Comparison of ENCODE assay signal across 11 mouse cellular contexts in the genomic region with DNA sequence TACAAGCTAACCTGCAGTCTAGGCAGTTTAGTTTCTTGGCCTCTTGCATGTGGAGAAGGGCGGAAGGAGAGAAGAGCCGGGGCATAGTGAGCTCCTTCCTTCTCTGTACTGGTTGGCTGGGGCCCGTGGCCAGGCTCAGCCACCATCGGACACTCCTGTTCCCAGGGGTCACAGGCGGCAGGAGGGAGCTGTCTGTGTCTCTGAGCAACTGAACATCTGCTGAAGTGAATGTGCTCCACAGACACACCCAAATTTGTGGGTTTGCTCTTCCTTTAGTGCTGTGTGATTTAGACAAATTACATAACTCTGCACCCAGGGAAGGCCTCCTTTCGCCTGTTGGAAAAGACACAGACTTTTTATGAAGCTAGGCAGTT.
DNase-seq lines count a peak whose midpoint lies in the region; ATAC-seq lines count a peak whose summit lies in the region.
"Had no signal": no experiment of that assay in that cellular context is flagged by ENCODE, and none has a peak within 500 bp of the region (broad histone marks: within the 10 kb centered on the region; RNA-seq: fewer than 3 reads in every experiment).

No protein-coding gene starts in this region.

- DNase-seq in forebrain, embryonic 10.5 days (ENCODE audit: extremely low spot score, low spot score): no peak
- DNase-seq in midbrain, embryonic 10.5 days (ENCODE audit: low spot score): no peak
- DNase-seq in midbrain, embryonic 14.5 days: no peak
- DNase-seq in gastrocnemius, postnatal 36 days: peak; percentile 60 to 74
- DNase-seq in skeletal muscle tissue, adult 2 months (ENCODE audit: low read depth, low spot score): peak; percentile 87
- no peak for DNase-seq in cerebellum, postnatal 10 days
- DNase-seq: kidney, adult 9 months; layer of hippocampus, postnatal 36 days had no signal

- intact Hi-C loops in gastrocnemius, postnatal 36 days (cut with DNase I): no loop called here

- H3K9me3 ChIP-seq in forebrain, embryonic 10.5 days: peaks cover 17% of the 10 kb centered on the region
- H3K9me3 ChIP-seq in forebrain, embryonic 13.5 days (replicated peaks): 0 out of 2 replicates have a peak, but pooled peaks cover 3% of the 10 kb centered on the region
- peaks cover 16% of the 10 kb centered on the region for H3K9me3 ChIP-seq in midbrain, embryonic 10.5 days (replicated peaks)
- H3K9me3 ChIP-seq in midbrain, embryonic 14.5 days (ENCODE audit: control insufficient read depth, low read length): no peaks in the 10 kb centered on the region
- no peaks in the 10 kb centered on the region for H3K9me3 ChIP-seq in midbrain, embryonic 15.5 days

- no peak for ATAC-seq in forebrain, embryonic 13.5 days
- ATAC-seq in midbrain, embryonic 14.5 days (ENCODE audit: low FRiP score, low TSS enrichment): no peak
- no peak for ATAC-seq in midbrain, embryonic 15.5 days (replicated peaks)

- 75% methylated on average over 6 of the region's 6 CpGs for WGBS in forebrain, embryonic 10.5 days
- 88% methylated on average over 6 of the region's 6 CpGs for WGBS in forebrain, embryonic 13.5 days
- 71% methylated on average over 6 of the region's 6 CpGs for WGBS in midbrain, embryonic 10.5 days
- 79% methylated on average over 6 of the region's 6 CpGs for WGBS in midbrain, embryonic 14.5 days
- 70% methylated on average over 6 of the region's 6 CpGs for WGBS in midbrain, embryonic 15.5 days

- no peaks in the 10 kb centered on the region for H3K27me3 ChIP-seq in forebrain, embryonic 10.5 days (ENCODE audit: poor library complexity, severe bottlenecking)
- H3K27me3 ChIP-seq in forebrain, embryonic 13.5 days: no peaks in the 10 kb centered on the region
- no peaks in the 10 kb centered on the region for H3K27me3 ChIP-seq in midbrain, embryonic 10.5 days (ENCODE audit: low read depth, poor library complexity, severe bottlenecking)
- H3K27me3 ChIP-seq in midbrain, embryonic 14.5 days (ENCODE audit: control insufficient read depth, insufficient read depth, low read length): no peaks in the 10 kb centered on the region
- H3K27me3 ChIP-seq in midbrain, embryonic 15.5 days (replicated peaks): no peaks in the 10 kb centered on the region
- H3K27me3 ChIP-seq: megakaryocyte, embryonic 14.5 days had no signal

- H3K4me3 ChIP-seq in forebrain, embryonic 10.5 days: no peak overlapping the region
- H3K4me3 ChIP-seq in forebrain, embryonic 13.5 days: no peak overlapping the region
- H3K4me3 ChIP-seq in midbrain, embryonic 10.5 days: no peak overlapping the region
- no peak overlapping the region for H3K4me3 ChIP-seq in midbrain, embryonic 14.5 days (replicated peaks; ENCODE audit: low read depth, low read length)
- H3K4me3 ChIP-seq in midbrain, embryonic 15.5 days: no peak overlapping the region
- H3K4me3 ChIP-seq: megakaryocyte, embryonic 14.5 days had no signal

- no peak overlapping the region for H3K9ac ChIP-seq in forebrain, embryonic 13.5 days
- H3K9ac ChIP-seq in midbrain, embryonic 14.5 days (replicated peaks; ENCODE audit: low read length): no peak overlapping the region
- H3K9ac ChIP-seq in midbrain, embryonic 15.5 days: no peak overlapping the region

- H3K27ac ChIP-seq in forebrain, embryonic 10.5 days: peak overlapping the region; percentile 72
- H3K27ac ChIP-seq in forebrain, embryonic 13.5 days: no peak overlapping the region
- peak overlapping the region; percentile 64 for H3K27ac ChIP-seq in midbrain, embryonic 10.5 days (replicated peaks)
- no peak overlapping the region for H3K27ac ChIP-seq in midbrain, embryonic 14.5 days (replicated peaks; ENCODE audit: low read depth, low read length)
- no peak overlapping the region for H3K27ac ChIP-seq in midbrain, embryonic 15.5 days

- H3K4me2 ChIP-seq in forebrain, embryonic 13.5 days: no peak overlapping the region
- H3K4me2 ChIP-seq in midbrain, embryonic 14.5 days (ENCODE audit: low read length): no peak overlapping the region
- no peak overlapping the region for H3K4me2 ChIP-seq in midbrain, embryonic 15.5 days

- no peaks in the 10 kb centered on the region; the same call in none of the 2 replicates for H3K36me3 ChIP-seq in forebrain, embryonic 10.5 days (replicated peaks)
- no peaks in the 10 kb centered on the region for H3K36me3 ChIP-seq in forebrain, embryonic 13.5 days (ENCODE audit: poor library complexity, severe bottlenecking)
- H3K36me3 ChIP-seq in midbrain, embryonic 10.5 days: no peaks in the 10 kb centered on the region
- no peaks in the 10 kb centered on the region for H3K36me3 ChIP-seq in midbrain, embryonic 14.5 days (ENCODE audit: control insufficient read depth, insufficient read depth, low read length)
- no peaks in the 10 kb centered on the region for H3K36me3 ChIP-seq in midbrain, embryonic 15.5 days (replicated peaks)

- H3K4me1 ChIP-seq in forebrain, embryonic 10.5 days: peaks cover 24% of the 10 kb centered on the region
- H3K4me1 ChIP-seq in forebrain, embryonic 13.5 days: peaks cover 3% of the 10 kb centered on the region
- peaks cover 22% of the 10 kb centered on the region for H3K4me1 ChIP-seq in midbrain, embryonic 10.5 days
- H3K4me1 ChIP-seq in midbrain, embryonic 14.5 days (ENCODE audit: control insufficient read depth, insufficient read depth, low read length): peaks cover 2% of the 10 kb centered on the region; the same call in 1 of the 2 replicates
- H3K4me1 ChIP-seq in midbrain, embryonic 15.5 days: peaks cover 2% of the 10 kb centered on the region; the same call in 1 of the 2 replicates

Comparison
In these comparisons a context has a peak if more than half of its experiments do, and no peak if none do; other contexts are left out.
1. H3K27ac ChIP-seq: peak in forebrain, embryonic 10.5 days (single experiment) and midbrain, embryonic 10.5 days (single experiment); none in forebrain, embryonic 13.5 days (single experiment), midbrain, embryonic 14.5 days (single experiment) and midbrain, embryonic 15.5 days (single experiment).
2. DNase-seq: peak in gastrocnemius, postnatal 36 days (2 of 2) and skeletal muscle tissue, adult 2 months (single experiment); none in forebrain, embryonic 10.5 days (single experiment), midbrain, embryonic 10.5 days (single experiment), midbrain, embryonic 14.5 days (single experiment) and cerebellum, postnatal 10 days (0 of 2).